Mouse (Mus musculus): ENCODE results near the gene Gm45753. TPM values are rescaled to one million over a fixed set of nuclear protein-coding genes. Genes with fewer than 3 reads are reported as not detected.

Gene Gm45753
- polyA plus RNA-seq, 1 experiment from 2014 or later: not detected

DNA sequence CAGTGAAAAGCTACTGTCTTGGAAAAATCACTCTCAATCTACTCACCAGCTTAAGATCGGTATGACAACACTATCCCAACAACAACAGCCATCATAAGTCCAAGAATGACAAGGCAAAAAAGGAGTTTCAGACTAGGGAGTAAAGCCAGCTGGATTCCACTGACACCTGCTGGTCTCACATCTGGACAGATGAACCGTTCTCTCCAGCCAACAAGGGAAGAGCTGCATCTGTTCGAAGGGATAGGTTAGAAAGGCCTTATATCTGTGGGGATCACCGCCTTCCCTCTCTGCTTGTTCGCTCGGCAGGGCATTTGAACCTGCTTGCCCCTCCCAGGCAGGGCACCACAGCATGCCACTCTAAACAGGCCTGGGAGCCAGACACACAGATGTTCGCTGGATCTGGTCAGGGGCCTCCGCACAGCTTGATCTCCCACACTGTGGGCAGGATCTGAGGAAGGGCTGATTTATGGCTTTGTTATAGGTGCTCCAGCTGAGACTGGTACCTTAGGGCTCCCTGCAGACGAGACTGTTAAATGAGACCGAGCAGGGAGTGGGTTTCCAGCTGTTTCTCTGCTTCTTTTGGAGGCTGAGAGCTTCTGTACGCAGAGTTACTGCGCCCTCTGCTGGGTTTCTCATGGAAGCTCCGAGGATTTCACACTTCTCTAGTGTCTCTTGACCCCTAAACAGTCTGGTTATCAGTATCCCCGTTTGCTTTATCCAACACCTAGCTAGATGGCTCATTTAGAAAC, 71.9 kb downstream of the Gm45753 start:
- H3K4me3 ChIP-seq: peak overlapping the region; percentile 15; the same call in 1 of the 2 replicates
- 24% methylated on average over 14 of the region's 14 CpGs for WGBS
- H3K4me1 ChIP-seq: peaks cover 3% of the 10 kb centered on the region
- H3K9ac ChIP-seq: no peak overlapping the region
- ATAC-seq (replicated peaks): peak; percentile 87
- H3K27ac ChIP-seq: no peak overlapping the region
- H3K36me3 ChIP-seq (replicated peaks): no peaks in the 10 kb centered on the region
- H3K9me3 ChIP-seq: no peaks in the 10 kb centered on the region
- no peaks in the 10 kb centered on the region for H3K27me3 ChIP-seq (replicated peaks)
- H3K4me2 ChIP-seq: peak overlapping the region; percentile 49

DNA sequence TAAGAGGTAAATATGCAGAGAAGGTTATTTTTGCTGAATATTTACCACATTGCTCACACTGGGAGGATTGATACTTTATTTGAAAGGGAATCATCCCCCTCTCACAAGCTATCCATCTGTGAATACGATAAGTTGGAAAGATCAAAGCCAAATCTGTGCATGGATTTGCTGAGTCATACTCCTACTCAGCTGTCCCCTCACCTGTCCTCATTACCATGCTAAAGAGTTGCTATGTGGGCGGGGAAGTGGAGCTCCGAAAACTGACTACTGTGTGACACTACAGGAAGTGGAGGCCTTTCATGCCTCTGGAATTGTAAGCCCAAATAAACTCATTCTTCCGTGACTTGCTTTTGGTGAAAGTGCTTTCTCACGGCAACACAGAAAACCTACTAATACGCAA, 73.0 kb downstream of the Gm45753 start:
- H3K36me3 ChIP-seq (replicated peaks): no peaks in the 10 kb centered on the region
- 88% methylated on average over 6 of the region's 6 CpGs for WGBS
- H3K4me3 ChIP-seq: no peak overlapping the region
- peaks cover 3% of the 10 kb centered on the region for H3K4me1 ChIP-seq
- H3K9me3 ChIP-seq: no peaks in the 10 kb centered on the region
- H3K4me2 ChIP-seq: no peak overlapping the region
- no peak overlapping the region for H3K9ac ChIP-seq
- ATAC-seq (replicated peaks): no peak
- H3K27ac ChIP-seq: no peak overlapping the region
- H3K27me3 ChIP-seq (replicated peaks): no peaks in the 10 kb centered on the region

DNA sequence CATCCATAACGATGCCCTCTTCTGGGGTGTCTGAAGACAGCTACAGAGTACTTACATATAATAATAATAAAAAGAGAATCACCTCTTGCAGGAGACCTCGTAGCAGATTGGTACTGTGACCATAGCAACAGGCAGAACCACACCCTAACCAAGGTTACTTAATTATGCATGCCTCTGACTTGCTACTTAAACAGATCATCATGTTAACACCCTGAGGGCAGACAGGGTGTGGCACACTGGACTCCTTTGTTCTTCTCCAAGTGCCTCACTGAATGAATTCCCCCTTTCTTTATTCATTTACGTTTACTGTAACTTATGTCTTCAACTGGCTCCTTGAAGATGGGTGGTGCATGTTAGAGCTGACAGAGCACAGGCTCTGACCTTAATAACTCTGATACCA, 75.0 kb downstream of the Gm45753 start:
- Histone ChIP-seq H3K4me2 (no peak overlapping the region), H3K4me1 (peaks cover 3% of the 10 kb centered on the region), H3K4me3 (no peak overlapping the region), H3K36me3 (replicated peaks) (no peaks in the 10 kb centered on the region), H3K9me3 (no peaks in the 10 kb centered on the region), H3K27me3 (replicated peaks) (no peaks in the 10 kb centered on the region), H3K9ac (no peak overlapping the region), H3K27ac (no peak overlapping the region)
- no peak for ATAC-seq (replicated peaks)
- WGBS: 76% methylated on average over 3 of the region's 3 CpGs

Other genes starting within 250 kb of the Gm45753 start
- 0.36 and 0.45 TPM in 2 replicates for gene Mtnr1a, start 239.3 kb downstream of the Gm45753 start, polyA plus RNA-seq (2015; fragmentation: Nextera tagmentation; extraction: Ambion mirVana)
- gene F11, start 46.4 kb downstream of the Gm45753 start, polyA plus RNA-seq (2015; fragmentation: Nextera tagmentation; extraction: Ambion mirVana): not detected in 2 replicates
- gene Klkb1, start 13.6 kb downstream of the Gm45753 start, polyA plus RNA-seq (2015; fragmentation: Nextera tagmentation; extraction: Ambion mirVana): 0.03 TPM in 1 of 2 replicates, not detected in the other
- 1.3 and 1.8 TPM in 2 replicates for gene Cyp4v3, start 24.8 kb upstream of the Gm45753 start, polyA plus RNA-seq (2015; fragmentation: Nextera tagmentation; extraction: Ambion mirVana)
- gene Fam149a, start 73.8 kb upstream of the Gm45753 start, polyA plus RNA-seq (2015; fragmentation: Nextera tagmentation; extraction: Ambion mirVana): 9.9 and 11.4 TPM in 2 replicates
- 1.1 and 1.3 TPM in 2 replicates for gene Tlr3, start 102.6 kb upstream of the Gm45753 start, polyA plus RNA-seq (2015; fragmentation: Nextera tagmentation; extraction: Ambion mirVana)
- 56.8 and 65.1 TPM in 2 replicates for gene Sorbs2, start 199.3 kb upstream of the Gm45753 start, polyA plus RNA-seq (2015; fragmentation: Nextera tagmentation; extraction: Ambion mirVana)

Measured in midbrain, embryonic 15.5 days (tissue).